Mouse (Mus musculus): Measurements from ENCODE around the gene Gm11168.
"Not testable (repeated sequence)": the region's sequence is repeated elsewhere in the genome, so short reads cannot be mapped to it uniquely, and the experiment has no call there.

GRCm38 (mm10) chr9:3024912-3025467 is 21.8 kb downstream of the Gm11168 start, which contains the start of gene Gm10717:
- TF ChIP-seq CTCF (IDR thresholded peaks at IDR 0.05; ENCODE audit: borderline replicate concordance, insufficient read depth, low read depth, low read length); POLR2A (IDR thresholded peaks at IDR 0.05; ENCODE audit: borderline replicate concordance, insufficient read depth, low read length): not testable (repeated sequence)
